Mouse (Mus musculus): ENCODE results near the gene Mvd. TPM values are rescaled to one million over a fixed set of nuclear protein-coding genes. Genes with fewer than 3 reads are reported as not detected.

The Mvd gene
- polyA plus RNA-seq, 1 experiment = 31.9 TPM

GRCm38 (mm10) chr8:122469965-122470364, 26.7 kb upstream of the Mvd start:
- TF ChIP-seq POLR2A (IDR thresholded peaks at IDR 0.05; ENCODE audit: borderline replicate concordance, extremely low read depth, low read depth, low read length) = no peak
- no peak for TF ChIP-seq CTCF (IDR thresholded peaks at IDR 0.05; ENCODE audit: insufficient read depth, low read length)
- Histone ChIP-seq H3K4me1 (ENCODE audit: control insufficient read depth, insufficient read depth, low read length) (peaks cover 9% of the 10 kb centered on the region; the same call in 1 of the 2 replicates), H3K4me3 (replicated peaks; ENCODE audit: extremely low read depth, low read depth, low read length) (no peak overlapping the region)
- no peak for DNase-seq
- WGBS = 79% methylated on average over 10 of the region's 10 CpGs

GRCm38 (mm10) chr8:122469407-122469806, 26.2 kb upstream of the Mvd start:
- H3K4me3 ChIP-seq (replicated peaks; ENCODE audit: extremely low read depth, low read depth, low read length) = no peak overlapping the region

GRCm38 (mm10) chr8:122467816-122468215, 24.6 kb upstream of the Mvd start:
- WGBS = 83% methylated on average over 13 of the region's 13 CpGs
- peaks cover 7% of the 10 kb centered on the region for H3K4me1 ChIP-seq (ENCODE audit: control insufficient read depth, insufficient read depth, low read length)
- no peak overlapping the region for H3K4me3 ChIP-seq (replicated peaks; ENCODE audit: extremely low read depth, low read depth, low read length)
- TF ChIP-seq POLR2A (IDR thresholded peaks at IDR 0.05; ENCODE audit: borderline replicate concordance, extremely low read depth, low read depth, low read length) = no peak
- no peak for TF ChIP-seq CTCF (IDR thresholded peaks at IDR 0.05; ENCODE audit: insufficient read depth, low read length)
- DNase-seq = no peak

More at GRCm38 (mm10) chr8:122469407-122469806, 26.2 kb upstream of the Mvd start:
- no peak for TF ChIP-seq CTCF (IDR thresholded peaks at IDR 0.05; ENCODE audit: insufficient read depth, low read length)
- TF ChIP-seq POLR2A (IDR thresholded peaks at IDR 0.05; ENCODE audit: borderline replicate concordance, extremely low read depth, low read depth, low read length) = no peak
- no peak for DNase-seq
- H3K4me1 ChIP-seq (ENCODE audit: control insufficient read depth, insufficient read depth, low read length) = 0 out of 2 replicates have a peak, but pooled peaks cover 5% of the 10 kb centered on the region
- 84% methylated on average over 6 of the region's 6 CpGs for WGBS

GRCm38 (mm10) chr8:122464985-122465384, 21.8 kb upstream of the Mvd start:
- H3K4me3 ChIP-seq (replicated peaks; ENCODE audit: extremely low read depth, low read depth, low read length) = no peak overlapping the region
- no peak for DNase-seq
- 71% methylated on average over 7 of the region's 7 CpGs for WGBS
- TF ChIP-seq POLR2A (IDR thresholded peaks at IDR 0.05; ENCODE audit: borderline replicate concordance, extremely low read depth, low read depth, low read length) = no peak
- no peak for TF ChIP-seq CTCF (IDR thresholded peaks at IDR 0.05; ENCODE audit: insufficient read depth, low read length)
- H3K4me1 ChIP-seq (ENCODE audit: control insufficient read depth, insufficient read depth, low read length) = peaks cover 7% of the 10 kb centered on the region

- 18% methylated on average over 12 of the region's 12 CpGs for WGBS
- peak; percentile 48 for DNase-seq
- TF ChIP-seq POLR2A (IDR thresholded peaks at IDR 0.05; ENCODE audit: borderline replicate concordance, extremely low read depth, low read depth, low read length) = no peak
- no peak for TF ChIP-seq CTCF (IDR thresholded peaks at IDR 0.05; ENCODE audit: insufficient read depth, low read length)
- H3K4me3 ChIP-seq (replicated peaks; ENCODE audit: extremely low read depth, low read depth, low read length) = no peak overlapping the region
- H3K4me1 ChIP-seq (ENCODE audit: control insufficient read depth, insufficient read depth, low read length) = peaks cover 7% of the 10 kb centered on the region
Observed at GRCm38 (mm10) chr8:122463651-122464640, 20.7 kb upstream of the Mvd start.

- H3K4me1 ChIP-seq (ENCODE audit: control insufficient read depth, insufficient read depth, low read length) = peaks cover 7% of the 10 kb centered on the region
- no peak for DNase-seq
- 77% methylated on average over 8 of the region's 8 CpGs for WGBS
- TF ChIP-seq POLR2A (IDR thresholded peaks at IDR 0.05; ENCODE audit: borderline replicate concordance, extremely low read depth, low read depth, low read length) (no peak), CTCF (IDR thresholded peaks at IDR 0.05; ENCODE audit: insufficient read depth, low read length) (no peak)
- H3K4me3 ChIP-seq (replicated peaks; ENCODE audit: extremely low read depth, low read depth, low read length) = no peak overlapping the region
Observed at GRCm38 (mm10) chr8:122462510-122462909, 19.3 kb upstream of the Mvd start.

GRCm38 (mm10) chr8:122461473-122462148, 18.4 kb upstream of the Mvd start:
- WGBS = 70% methylated on average over 11 of the region's 11 CpGs
- DNase-seq = no peak
- Histone ChIP-seq H3K4me3 (replicated peaks; ENCODE audit: extremely low read depth, low read depth, low read length) (no peak overlapping the region), H3K4me1 (ENCODE audit: control insufficient read depth, insufficient read depth, low read length) (peaks cover 7% of the 10 kb centered on the region)
- no peak for TF ChIP-seq POLR2A (IDR thresholded peaks at IDR 0.05; ENCODE audit: borderline replicate concordance, extremely low read depth, low read depth, low read length)
- TF ChIP-seq CTCF (IDR thresholded peaks at IDR 0.05; ENCODE audit: insufficient read depth, low read length) = no peak

- peak within 1 kb of the TSS; percentile 20 for H3K4me3 ChIP-seq (replicated peaks; ENCODE audit: extremely low read depth, low read depth, low read length)
- H3K4me1 ChIP-seq (ENCODE audit: control insufficient read depth, insufficient read depth, low read length) = peaks cover 7% of the 10 kb centered on the region
- DNase-seq = peak; percentile 80
- TF ChIP-seq POLR2A (IDR thresholded peaks at IDR 0.05; ENCODE audit: borderline replicate concordance, extremely low read depth, low read depth, low read length) = no peak
- no peak for TF ChIP-seq CTCF (IDR thresholded peaks at IDR 0.05; ENCODE audit: insufficient read depth, low read length)
- WGBS = 3% methylated on average over 56 of the region's 56 CpGs
Observed at GRCm38 (mm10) chr8:122460524-122461472, 17.6 kb upstream of the Mvd start, which contains the start of gene Snai3. Gene Snai3, minus strand, starts transcription at chr8:122460733.
